Mouse (Mus musculus): ENCODE measurements around the gene Serp2. TPM values are rescaled to one million over a fixed set of nuclear protein-coding genes. Genes with fewer than 3 reads are reported as not detected.

Gene Serp2
- polyA plus RNA-seq, 1 experiment from 2014 or later = 11.1 TPM

DNA sequence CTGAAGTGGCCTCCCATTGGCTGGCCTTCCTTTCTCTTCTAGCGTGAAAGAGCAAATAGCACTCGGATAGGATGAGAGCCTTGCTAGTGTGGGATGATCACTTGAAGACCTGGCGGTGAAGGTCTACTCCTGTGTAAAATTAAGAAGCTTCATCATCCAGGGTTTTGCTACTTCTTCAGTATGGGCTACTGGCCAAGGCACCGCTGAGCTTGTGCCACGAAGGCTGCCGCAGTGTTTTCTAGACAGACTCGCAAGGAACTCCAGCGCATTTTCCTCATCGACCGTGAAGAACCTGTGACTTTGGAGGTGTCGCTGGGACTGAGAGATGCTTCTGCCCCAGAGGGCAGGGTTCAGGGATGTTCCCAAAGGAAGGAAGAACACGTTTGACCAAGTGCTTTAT is 36.0 kb upstream of the Serp2 start:
- ATAC-seq (replicated peaks; ENCODE audit: low FRiP score) = no peak
- H3K4me1 ChIP-seq = peaks cover 6% of the 10 kb centered on the region
- H3K9ac ChIP-seq = no peak overlapping the region
- no peaks in the 10 kb centered on the region for H3K36me3 ChIP-seq
- H3K4me3 ChIP-seq (replicated peaks) = no peak overlapping the region
- H3K4me2 ChIP-seq = no peak overlapping the region
- H3K9me3 ChIP-seq (replicated peaks) = no peaks in the 10 kb centered on the region
- 92% methylated on average over 12 of the region's 12 CpGs for WGBS
- no peaks in the 10 kb centered on the region for H3K27me3 ChIP-seq
- no peak overlapping the region for H3K27ac ChIP-seq

- H3K4me2 ChIP-seq = no peak overlapping the region
- no peaks in the 10 kb centered on the region for H3K36me3 ChIP-seq
- no peak for ATAC-seq (replicated peaks; ENCODE audit: low FRiP score)
- 77% methylated on average over 6 of the region's 6 CpGs for WGBS
- H3K27ac ChIP-seq = no peak overlapping the region
- H3K27me3 ChIP-seq = no peaks in the 10 kb centered on the region
- H3K4me1 ChIP-seq = 0 out of 2 replicates have a peak, but pooled peaks cover 3% of the 10 kb centered on the region
- no peaks in the 10 kb centered on the region for H3K9me3 ChIP-seq (replicated peaks)
- H3K4me3 ChIP-seq (replicated peaks) = no peak overlapping the region
- no peak overlapping the region for H3K9ac ChIP-seq
Observed at GRCm38 (mm10) chr14:76592090-76592489, 35.4 kb upstream of the Serp2 start.

GRCm38 (mm10) chr14:76590134-76590533 is 33.4 kb upstream of the Serp2 start:
- H3K27ac ChIP-seq = 0 out of 2 replicates have a peak overlapping the region, but pooled peaks have one; percentile 14

DNA sequence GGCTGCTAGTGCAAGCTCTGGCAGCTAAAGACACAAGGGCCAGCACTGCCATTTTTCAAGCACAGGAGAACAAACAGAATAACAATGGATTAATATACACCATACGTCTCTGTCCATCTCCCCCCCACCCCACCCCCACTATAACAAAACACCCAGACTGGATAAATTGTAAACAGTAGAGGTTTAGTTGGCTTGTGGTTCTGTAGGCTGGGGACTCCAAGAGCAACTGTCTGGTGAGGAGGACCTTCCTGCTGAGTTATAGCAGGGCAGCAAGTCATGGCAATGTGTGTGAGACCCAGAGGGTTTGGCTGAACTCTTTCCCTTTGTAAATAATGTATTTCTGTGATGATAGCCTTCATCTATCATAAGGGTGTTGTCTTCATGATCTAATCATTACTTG is 33.0 kb upstream of the Serp2 start:
- WGBS = 52% methylated on average over 1 of the region's 1 CpGs
- Histone ChIP-seq H3K4me1 (peaks cover 9% of the 10 kb centered on the region), H3K27ac (0 out of 2 replicates have a peak overlapping the region, but pooled peaks have one; percentile 14), H3K4me3 (replicated peaks) (no peak overlapping the region), H3K36me3 (no peaks in the 10 kb centered on the region), H3K9me3 (replicated peaks) (0 out of 2 replicates have a peak, but pooled peaks cover under 1% of the 10 kb centered on the region), H3K27me3 (no peaks in the 10 kb centered on the region), H3K9ac (no peak overlapping the region), H3K4me2 (no peak overlapping the region)
- ATAC-seq (replicated peaks; ENCODE audit: low FRiP score) = no peak; the same call in 1 of the 2 replicates

More at GRCm38 (mm10) chr14:76590134-76590533, 33.4 kb upstream of the Serp2 start:
- Histone ChIP-seq H3K4me3 (replicated peaks) (no peak overlapping the region), H3K9ac (no peak overlapping the region), H3K4me2 (no peak overlapping the region), H3K27me3 (no peaks in the 10 kb centered on the region), H3K36me3 (no peaks in the 10 kb centered on the region), H3K4me1 (peaks cover 9% of the 10 kb centered on the region), H3K9me3 (replicated peaks) (no peaks in the 10 kb centered on the region)
- whole genome bisulfite sequencing = 70% methylated on average over 7 of the region's 7 CpGs
- no peak for ATAC-seq (replicated peaks; ENCODE audit: low FRiP score)

GRCm38 (mm10) chr14:76585831-76586405 is 29.2 kb upstream of the Serp2 start:
- WGBS = 39% methylated on average over 13 of the region's 13 CpGs
- H3K9me3 ChIP-seq (replicated peaks) = 0 out of 2 replicates have a peak, but pooled peaks cover 2% of the 10 kb centered on the region
- peak overlapping the region; percentile 22 for H3K4me2 ChIP-seq
- H3K4me1 ChIP-seq = peaks cover 16% of the 10 kb centered on the region
- no peak for ATAC-seq (replicated peaks; ENCODE audit: low FRiP score)
- no peaks in the 10 kb centered on the region for H3K36me3 ChIP-seq
- H3K4me3 ChIP-seq (replicated peaks) = no peak overlapping the region
- no peaks in the 10 kb centered on the region for H3K27me3 ChIP-seq
- H3K9ac ChIP-seq = no peak overlapping the region
- no peak overlapping the region for H3K27ac ChIP-seq

DNA sequence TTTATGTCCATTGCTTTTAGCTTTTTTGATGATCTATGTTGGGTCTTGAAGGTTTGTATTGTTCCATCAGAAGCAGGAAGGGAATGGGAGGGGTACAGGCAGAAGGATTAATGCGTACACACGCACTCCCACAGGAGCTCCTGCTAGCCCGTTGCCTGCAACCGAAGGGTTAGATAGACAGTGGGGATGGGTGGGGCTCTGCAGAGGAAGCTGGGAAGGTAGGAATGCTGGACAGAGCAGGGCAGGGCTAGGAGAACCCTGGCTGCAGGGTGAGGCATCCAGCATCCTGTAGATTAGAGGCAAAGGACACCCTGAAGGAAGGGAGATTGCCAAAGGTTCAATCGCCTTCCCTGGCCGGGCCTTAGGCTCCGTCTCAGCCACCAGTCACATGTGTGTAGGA is 27.3 kb upstream of the Serp2 start:
- H3K4me3 ChIP-seq (replicated peaks) = no peak overlapping the region
- WGBS = 60% methylated on average over 7 of the region's 7 CpGs
- ATAC-seq (replicated peaks; ENCODE audit: low FRiP score) = no peak
- H3K9me3 ChIP-seq (replicated peaks) = 0 out of 2 replicates have a peak, but pooled peaks cover 2% of the 10 kb centered on the region
- H3K27ac ChIP-seq = no peak overlapping the region
- no peaks in the 10 kb centered on the region for H3K27me3 ChIP-seq
- no peak overlapping the region for H3K4me2 ChIP-seq
- H3K4me1 ChIP-seq = peaks cover 13% of the 10 kb centered on the region
- H3K36me3 ChIP-seq = no peaks in the 10 kb centered on the region
- H3K9ac ChIP-seq = no peak overlapping the region

- H3K27me3 ChIP-seq = no peaks in the 10 kb centered on the region
- no peaks in the 10 kb centered on the region for H3K36me3 ChIP-seq
- 65% methylated on average over 6 of the region's 6 CpGs for WGBS
- H3K9ac ChIP-seq = no peak overlapping the region
- no peak overlapping the region for H3K4me3 ChIP-seq (replicated peaks)
- no peak overlapping the region for H3K4me2 ChIP-seq
- peak overlapping the region; percentile 29; the same call in 1 of the 2 replicates for H3K27ac ChIP-seq
- ATAC-seq (replicated peaks; ENCODE audit: low FRiP score) = peak; percentile 59; the same call in 1 of the 2 replicates
- H3K4me1 ChIP-seq = peaks cover 13% of the 10 kb centered on the region
- H3K9me3 ChIP-seq (replicated peaks) = 0 out of 2 replicates have a peak, but pooled peaks cover 2% of the 10 kb centered on the region
Observed at GRCm38 (mm10) chr14:76581974-76582922, 25.6 kb upstream of the Serp2 start.

GRCm38 (mm10) chr14:76579660-76580061 is 23.0 kb upstream of the Serp2 start:
- no peak overlapping the region for H3K4me2 ChIP-seq
- WGBS = 74% methylated on average over 2 of the region's 2 CpGs
- no peak overlapping the region for H3K9ac ChIP-seq
- no peaks in the 10 kb centered on the region for H3K27me3 ChIP-seq
- H3K27ac ChIP-seq = no peak overlapping the region
- 0 out of 2 replicates have a peak, but pooled peaks cover 7% of the 10 kb centered on the region for H3K4me1 ChIP-seq
- H3K36me3 ChIP-seq = no peaks in the 10 kb centered on the region
- 0 out of 2 replicates have a peak, but pooled peaks cover 2% of the 10 kb centered on the region for H3K9me3 ChIP-seq (replicated peaks)
- no peak; the same call in 1 of the 2 replicates for ATAC-seq (replicated peaks; ENCODE audit: low FRiP score)
- H3K4me3 ChIP-seq (replicated peaks) = no peak overlapping the region

DNA sequence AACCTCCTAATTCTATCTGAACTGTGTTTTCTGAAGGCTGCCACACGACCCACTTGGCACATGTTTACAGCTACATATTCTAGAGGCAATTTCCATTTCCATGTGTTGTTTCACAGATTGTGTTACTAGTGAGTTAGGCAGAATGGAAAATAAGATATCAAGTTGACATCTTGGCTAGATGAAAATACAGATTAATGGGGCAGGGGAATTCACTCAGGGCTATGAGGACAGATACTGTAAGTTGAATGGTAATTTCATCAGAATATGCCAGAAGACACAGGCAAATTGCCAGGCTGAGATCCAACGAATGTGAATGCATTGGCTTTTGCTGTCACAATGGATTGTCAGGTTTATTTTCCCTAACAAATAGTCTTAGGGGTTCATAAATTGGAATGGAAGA is 21.2 kb upstream of the Serp2 start:
- H3K4me3 ChIP-seq (replicated peaks) = no peak overlapping the region
- H3K4me1 ChIP-seq = 0 out of 2 replicates have a peak, but pooled peaks cover 5% of the 10 kb centered on the region
- H3K27ac ChIP-seq = no peak overlapping the region
- no peaks in the 10 kb centered on the region for H3K36me3 ChIP-seq
- no peaks in the 10 kb centered on the region for H3K9me3 ChIP-seq (replicated peaks)
- ATAC-seq (replicated peaks; ENCODE audit: low FRiP score) = no peak
- WGBS = 57% methylated on average over 2 of the region's 2 CpGs
- no peaks in the 10 kb centered on the region for H3K27me3 ChIP-seq
- no peak overlapping the region for H3K9ac ChIP-seq
- no peak overlapping the region for H3K4me2 ChIP-seq

- H3K4me2 ChIP-seq = no peak overlapping the region
- H3K4me3 ChIP-seq (replicated peaks) = no peak overlapping the region
- H3K27ac ChIP-seq = no peak overlapping the region
- no peaks in the 10 kb centered on the region for H3K9me3 ChIP-seq (replicated peaks)
- no peaks in the 10 kb centered on the region for H3K27me3 ChIP-seq
- no peak for ATAC-seq (replicated peaks; ENCODE audit: low FRiP score)
- WGBS = 77% methylated on average over 7 of the region's 7 CpGs
- H3K9ac ChIP-seq = no peak overlapping the region
- peaks cover 21% of the 10 kb centered on the region for H3K4me1 ChIP-seq
- H3K36me3 ChIP-seq = no peaks in the 10 kb centered on the region
Observed at GRCm38 (mm10) chr14:76570292-76570691, 13.6 kb upstream of the Serp2 start.

- 25% methylated on average over 9 of the region's 9 CpGs for WGBS
Observed at GRCm38 (mm10) chr14:76569271-76569961, 12.7 kb upstream of the Serp2 start.

More at GRCm38 (mm10) chr14:76569271-76569961, 12.7 kb upstream of the Serp2 start:
- H3K4me1 ChIP-seq = peaks cover 21% of the 10 kb centered on the region
- no peaks in the 10 kb centered on the region for H3K9me3 ChIP-seq (replicated peaks)
- H3K27ac ChIP-seq = peak overlapping the region; percentile 69
- no peak overlapping the region for H3K9ac ChIP-seq
- no peak overlapping the region for H3K4me3 ChIP-seq (replicated peaks)
- H3K27me3 ChIP-seq = no peaks in the 10 kb centered on the region
- 0 out of 2 replicates have a peak overlapping the region, but pooled peaks have one; percentile 10 for H3K4me2 ChIP-seq
- ATAC-seq (replicated peaks; ENCODE audit: low FRiP score) = peak; percentile 83
- no peaks in the 10 kb centered on the region for H3K36me3 ChIP-seq

Measured in kidney, embryonic 15.5 days (tissue).